Mouse (Mus musculus) urinary bladder, postnatal 36 days (tissue): ENCODE measurements at regions not wholly inside any gene's neighbourhood (a gene's known extent, or its start where the extent isn't known, plus 50 kb on each side); places are given as distances from the start of the nearest gene placed in this dataset.
A peak's percentile ranks its signal among the peaks of the same experiment; 100 is the strongest.

ENCODE experiments used
- DNase-seq, 2 experiments: peaks; one replicate each; pipeline ENCODE4 v3.0.0; 2022; ENCODE audit warnings: low spot score in 2 of 2, mixed read lengths in 1 of 2

GRCm38 (mm10) chr5:29870537-29870936, 134.8 kb upstream of the Gm5129 start:
- DNase-seq, result no peak

- DNase-seq, result no peak
Observed at GRCm38 (mm10) chr5:29875451-29875850, 137.5 kb upstream of the Il6 start.

GRCm38 (mm10) chr5:29887267-29887841, 125.6 kb upstream of the Il6 start:
- DNase-seq, result no peak

GRCm38 (mm10) chr5:29892344-29892743, 120.6 kb upstream of the Il6 start:
- DNase-seq, result no peak

GRCm38 (mm10) chr5:29892861-29893260, 120.1 kb upstream of the Il6 start:
- DNase-seq, result no peak

- DNase-seq, result peak in 1 of 2 experiments; percentile 5
Observed at GRCm38 (mm10) chr5:29893829-29894228, 119.1 kb upstream of the Il6 start.

- DNase-seq, result peak in 1 of 2 experiments; percentile 3
Observed at GRCm38 (mm10) chr5:29894606-29895595, 118.0 kb upstream of the Il6 start.

GRCm38 (mm10) chr5:29897617-29898016, 115.3 kb upstream of the Il6 start:
- no peak for DNase-seq

- DNase-seq, result no peak
Observed at GRCm38 (mm10) chr5:29901716-29902115, 111.2 kb upstream of the Il6 start.

- DNase-seq, result no peak
Observed at GRCm38 (mm10) chr5:29920295-29920694, 92.6 kb upstream of the Il6 start.

- no peak for DNase-seq
Observed at GRCm38 (mm10) chr5:29925527-29925926, 87.4 kb upstream of the Il6 start.

- no peak for DNase-seq
Observed at GRCm38 (mm10) chr5:29927594-29927993, 85.3 kb upstream of the Il6 start.

- no peak for DNase-seq
Observed at GRCm38 (mm10) chr5:29929381-29929780, 83.5 kb upstream of the Il6 start.

- DNase-seq, result no peak
Observed at GRCm38 (mm10) chr5:29947225-29947624, 65.7 kb upstream of the Il6 start.

- no peak for DNase-seq
Observed at GRCm38 (mm10) chr5:29948161-29948560, 64.8 kb upstream of the Il6 start.

GRCm38 (mm10) chr5:29950456-29951170, 62.3 kb upstream of the Il6 start:
- DNase-seq, result no peak

GRCm38 (mm10) chr5:29951381-29952350, 61.2 kb upstream of the Il6 start:
- DNase-seq, result peak; percentile 52 to 54
